Mouse (Mus musculus) intestine, embryonic 15.5 days (tissue): ENCODE results near the gene Camta2. TPM values are rescaled to one million over a fixed set of nuclear protein-coding genes. Genes with fewer than 3 reads are reported as not detected.
A peak's percentile ranks its signal among the peaks of the same experiment; 100 is the strongest.

Source experiments
- ATAC-seq: fragments of 200-750 bp; cut with Nextera tagmentation; 2 replicates; pipeline ENCODE4 v1.8.0; 2017; ENCODE audit warnings: moderate TSS enrichment, moderate library complexity
- H3K27ac ChIP-seq: fragments of 300-500 bp; sonication (generic); 2 replicates; pipeline ENCODE4 v1.5.1; 2015; ENCODE audit warnings: mild to moderate bottlenecking, inconsistent platforms
- H3K27me3 ChIP-seq: fragments of 300-500 bp; sonication (generic); replicated peaks from 2 replicates; pipeline ENCODE4 v1.6.1; 2015; ENCODE audit warnings: inconsistent platforms
- H3K36me3 ChIP-seq: fragments of 300-500 bp; sonication (generic); 2 replicates; pipeline ENCODE4 v1.6.1; 2015; ENCODE audit warnings: inconsistent platforms
- H3K4me1 ChIP-seq: fragments of 300-500 bp; sonication (generic); replicated peaks from 2 replicates; pipeline ENCODE4 v1.6.1; 2015; ENCODE audit warnings: inconsistent platforms
- H3K4me2 ChIP-seq: fragments of 300-500 bp; sonication (generic); replicated peaks from 2 replicates; pipeline ENCODE4 v1.6.1; 2015; ENCODE audit warnings: mild to moderate bottlenecking, inconsistent platforms
- H3K4me3 ChIP-seq: fragments of 300-500 bp; sonication (generic); replicated peaks from 2 replicates; pipeline ENCODE4 v1.5.1; 2015; ENCODE audit warnings: inconsistent platforms
- H3K9ac ChIP-seq: fragments of 300-500 bp; sonication (generic); 2 replicates; pipeline ENCODE4 v1.6.1; 2015; ENCODE audit warnings: inconsistent platforms
- H3K9me3 ChIP-seq: fragments of 300-500 bp; sonication (generic); 2 replicates; pipeline ENCODE4 v1.6.1; 2016; ENCODE audit warnings: inconsistent platforms
- whole genome bisulfite sequencing: fragments of 180-500 bp; shearing (Covaris S2); methylation state at CpG from one replicate; pipeline ENCODE4 v1.1.7; 2015; 5-methylcytosine and 5-hydroxymethylcytosine counted together
- polyA plus RNA-seq: library from polyadenylated mRNA; unstranded; fragments of >200 nt; fragmentation: Nextera tagmentation; extraction: Ambion mirVana; gene quantifications from 2 replicates; pipeline ENCODE4 v1.2.1, GENCODE M21; 2015

Gene Camta2
- polyA plus RNA-seq, 1 experiment from 2014 or later = 12.1 TPM

DNA sequence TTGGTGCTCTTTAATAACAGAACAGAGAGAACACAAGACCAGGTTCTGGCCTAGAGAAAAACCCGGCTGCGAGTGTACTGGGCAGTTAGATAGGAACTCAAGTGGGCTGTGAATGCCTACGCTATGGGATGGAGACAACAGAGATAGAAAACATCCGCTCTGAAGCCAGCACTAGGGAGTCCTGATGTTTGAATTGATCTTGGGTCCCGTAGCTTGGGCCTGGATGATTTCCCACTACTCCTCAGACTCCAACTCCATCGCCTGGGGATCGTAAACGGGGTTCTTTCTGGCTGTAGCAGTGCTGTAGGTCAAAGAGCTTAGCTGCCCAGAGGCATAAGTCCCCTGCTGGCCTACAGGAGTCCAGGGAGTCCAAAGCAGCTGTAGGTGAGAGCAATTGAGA is 467 bp upstream of the Camta2 start:
- no peaks in the 10 kb centered on the region for H3K9me3 ChIP-seq
- no peaks in the 10 kb centered on the region for H3K27me3 ChIP-seq
- peak overlapping the region; percentile 77 for H3K4me3 ChIP-seq
- 18% methylated on average over 8 of the region's 8 CpGs for WGBS
- peak overlapping the region; percentile 78 for H3K9ac ChIP-seq
- peaks cover 24% of the 10 kb centered on the region for H3K4me1 ChIP-seq
- H3K36me3 ChIP-seq = peaks cover 18% of the 10 kb centered on the region; the same call in 1 of the 2 replicates
- H3K4me2 ChIP-seq = peak overlapping the region; percentile 85
- no peak for ATAC-seq
- H3K27ac ChIP-seq = peak overlapping the region; percentile 92

DNA sequence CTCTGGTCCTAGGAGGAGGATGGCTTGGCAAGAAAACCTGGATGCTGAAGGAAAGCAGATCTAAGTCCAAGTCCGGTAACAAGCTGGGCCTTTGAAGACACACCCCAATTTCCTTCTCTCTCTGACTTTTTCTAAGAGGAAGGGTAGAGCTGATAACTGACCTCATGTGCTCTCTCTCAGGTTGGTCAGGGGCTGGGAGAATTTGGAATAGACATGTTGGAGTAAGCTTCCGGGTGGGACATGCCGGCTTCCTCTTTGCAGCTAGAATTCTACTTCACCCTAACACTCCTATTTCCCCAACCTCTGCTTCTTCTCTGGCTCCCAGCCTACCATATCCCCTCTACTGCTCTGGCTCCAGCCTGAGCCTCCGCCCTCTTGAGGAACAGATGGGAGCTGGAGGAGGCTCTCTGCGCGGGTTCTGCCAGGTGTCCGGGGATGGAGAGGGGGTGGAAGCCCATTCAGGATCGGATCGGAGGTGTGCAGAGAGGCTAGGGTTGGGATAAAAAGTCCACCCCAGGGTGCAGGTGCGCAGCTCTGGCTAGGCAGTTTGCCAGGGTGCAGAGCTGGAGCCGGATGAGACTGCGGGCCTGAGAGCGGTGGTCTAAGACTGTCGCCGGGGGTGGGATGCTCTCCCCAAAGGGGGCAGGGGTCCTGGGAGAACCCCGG is 871 bp downstream of the Camta2 start:
- under 1% methylated on average over 16 of the region's 16 CpGs for WGBS
- no peaks in the 10 kb centered on the region for H3K9me3 ChIP-seq
- ATAC-seq = peak; percentile 72
- H3K27me3 ChIP-seq = no peaks in the 10 kb centered on the region
- H3K27ac ChIP-seq = peak overlapping the region; percentile 92
- H3K36me3 ChIP-seq = peaks cover 23% of the 10 kb centered on the region; the same call in 1 of the 2 replicates
- H3K4me2 ChIP-seq = peak overlapping the region; percentile 85
- peaks cover 27% of the 10 kb centered on the region for H3K4me1 ChIP-seq
- peak overlapping the region; percentile 77 for H3K4me3 ChIP-seq
- peak overlapping the region; percentile 78 for H3K9ac ChIP-seq

- H3K9me3 ChIP-seq = no peaks in the 10 kb centered on the region
- no peak overlapping the region for H3K4me3 ChIP-seq
- 88% methylated on average over 5 of the region's 5 CpGs for WGBS
- no peak for ATAC-seq
- no peak overlapping the region for H3K27ac ChIP-seq
- H3K27me3 ChIP-seq = no peaks in the 10 kb centered on the region
- H3K36me3 ChIP-seq = peaks cover 31% of the 10 kb centered on the region; the same call in 1 of the 2 replicates
- H3K9ac ChIP-seq = no peak overlapping the region
- no peak overlapping the region for H3K4me2 ChIP-seq
- peaks cover 18% of the 10 kb centered on the region for H3K4me1 ChIP-seq
Measured at GRCm38 (mm10) chr11:70683640-70684039, 4.3 kb downstream of the Camta2 start.

- H3K4me1 ChIP-seq = peaks cover 14% of the 10 kb centered on the region
- H3K36me3 ChIP-seq = peaks cover 31% of the 10 kb centered on the region; the same call in 1 of the 2 replicates
- no peak overlapping the region for H3K9ac ChIP-seq
- no peaks in the 10 kb centered on the region for H3K9me3 ChIP-seq
- WGBS = 26% methylated on average over 11 of the region's 11 CpGs
- no peak overlapping the region for H3K27ac ChIP-seq
- H3K27me3 ChIP-seq = no peaks in the 10 kb centered on the region
- no peak overlapping the region for H3K4me3 ChIP-seq
- peak; percentile 35; the same call in 1 of the 2 replicates for ATAC-seq
- no peak overlapping the region for H3K4me2 ChIP-seq
Measured at GRCm38 (mm10) chr11:70681897-70682581, 5.9 kb downstream of the Camta2 start.

GRCm38 (mm10) chr11:70681170-70681569 is 6.7 kb downstream of the Camta2 start:
- peaks cover 31% of the 10 kb centered on the region; the same call in 1 of the 2 replicates for H3K36me3 ChIP-seq
- no peak overlapping the region for H3K9ac ChIP-seq
- no peak for ATAC-seq

GRCm38 (mm10) chr11:70679894-70680293 is 8.0 kb downstream of the Camta2 start:
- Histone ChIP-seq H3K4me3 (no peak overlapping the region), H3K36me3 (peaks cover 24% of the 10 kb centered on the region; the same call in 1 of the 2 replicates), H3K9me3 (no peaks in the 10 kb centered on the region), H3K4me2 (no peak overlapping the region), H3K4me1 (peaks cover 9% of the 10 kb centered on the region), H3K9ac (no peak overlapping the region), H3K27ac (no peak overlapping the region), H3K27me3 (no peaks in the 10 kb centered on the region)
- 87% methylated on average over 8 of the region's 8 CpGs for WGBS
- no peak for ATAC-seq

More at GRCm38 (mm10) chr11:70681170-70681569, 6.7 kb downstream of the Camta2 start:
- Histone ChIP-seq H3K9me3 (no peaks in the 10 kb centered on the region), H3K27ac (no peak overlapping the region), H3K4me1 (peaks cover 9% of the 10 kb centered on the region), H3K4me2 (no peak overlapping the region), H3K27me3 (no peaks in the 10 kb centered on the region), H3K4me3 (no peak overlapping the region)
- 58% methylated on average over 12 of the region's 12 CpGs for WGBS

DNA sequence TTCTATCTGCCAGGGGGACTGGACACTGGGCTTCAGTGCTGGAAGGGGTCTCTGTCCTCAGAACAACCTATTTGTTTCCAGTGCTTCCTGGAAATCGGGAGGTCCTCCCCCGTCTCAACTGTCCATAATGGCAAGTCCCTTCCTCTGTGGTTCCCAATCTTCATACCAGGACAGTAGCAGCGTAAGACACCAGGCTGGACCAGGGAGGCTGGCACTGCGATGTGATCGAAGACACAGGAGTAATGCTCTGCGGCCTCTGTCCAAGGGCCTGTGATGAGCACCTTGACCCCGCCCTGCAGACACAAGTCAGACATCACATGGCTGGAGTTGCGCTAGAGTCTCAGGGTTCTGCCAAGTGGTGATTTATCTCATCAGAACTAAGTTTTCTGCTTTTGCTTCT is 8.5 kb downstream of the Camta2 start:
- Histone ChIP-seq H3K36me3 (peaks cover 25% of the 10 kb centered on the region), H3K4me1 (peaks cover 9% of the 10 kb centered on the region), H3K9ac (no peak overlapping the region), H3K9me3 (no peaks in the 10 kb centered on the region), H3K4me3 (no peak overlapping the region), H3K27ac (no peak overlapping the region), H3K4me2 (no peak overlapping the region), H3K27me3 (no peaks in the 10 kb centered on the region)
- no peak for ATAC-seq
- 95% methylated on average over 8 of the region's 8 CpGs for WGBS

DNA sequence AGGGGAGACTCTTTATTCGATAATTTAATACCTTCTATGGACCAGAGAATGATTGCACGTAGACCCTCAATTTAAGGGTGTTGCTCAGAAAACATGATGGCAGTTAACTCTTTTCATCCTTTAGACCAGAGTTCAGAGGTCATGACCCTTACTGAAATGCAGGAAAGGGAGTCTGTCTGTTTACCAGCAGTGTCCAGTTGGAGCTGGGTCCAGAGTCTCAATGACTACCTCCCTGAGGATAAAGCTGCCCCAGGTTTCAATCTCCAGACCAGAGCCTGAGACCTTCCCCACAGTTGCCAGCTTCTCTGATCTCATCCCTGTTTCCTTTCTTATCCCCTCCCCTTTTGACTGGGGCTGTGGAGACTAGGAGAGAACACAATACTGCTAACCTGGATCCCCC is 9.3 kb downstream of the Camta2 start:
- H3K36me3 ChIP-seq = peaks cover 24% of the 10 kb centered on the region

GRCm38 (mm10) chr11:70678092-70678491 is 9.8 kb downstream of the Camta2 start:
- Histone ChIP-seq H3K4me1 (peaks cover 6% of the 10 kb centered on the region), H3K9ac (no peak overlapping the region)
- WGBS = 74% methylated on average over 9 of the region's 9 CpGs

More for the DNA sequence above, 9.3 kb downstream of the Camta2 start:
- Histone ChIP-seq H3K27me3 (no peaks in the 10 kb centered on the region), H3K4me3 (no peak overlapping the region), H3K4me2 (no peak overlapping the region), H3K4me1 (peaks cover 8% of the 10 kb centered on the region), H3K27ac (no peak overlapping the region), H3K9ac (no peak overlapping the region), H3K9me3 (no peaks in the 10 kb centered on the region)
- WGBS = 64% methylated on average over 2 of the region's 2 CpGs
- ATAC-seq = no peak

GRCm38 (mm10) chr11:70674501-70674900 is 13.4 kb downstream of the Camta2 start:
- no peak overlapping the region for H3K4me2 ChIP-seq
- H3K4me1 ChIP-seq = 0 out of 2 replicates have a peak, but pooled peaks cover 7% of the 10 kb centered on the region
- no peaks in the 10 kb centered on the region for H3K27me3 ChIP-seq
- ATAC-seq = no peak
- no peak overlapping the region for H3K4me3 ChIP-seq
- WGBS = 67% methylated on average over 11 of the region's 11 CpGs
- H3K27ac ChIP-seq = no peak overlapping the region
- H3K9ac ChIP-seq = no peak overlapping the region
- H3K9me3 ChIP-seq = no peaks in the 10 kb centered on the region
- H3K36me3 ChIP-seq = peaks cover 9% of the 10 kb centered on the region

More at GRCm38 (mm10) chr11:70678092-70678491, 9.8 kb downstream of the Camta2 start:
- H3K4me2 ChIP-seq = no peak overlapping the region
- no peak overlapping the region for H3K4me3 ChIP-seq
- no peaks in the 10 kb centered on the region for H3K27me3 ChIP-seq
- no peak for ATAC-seq
- peaks cover 20% of the 10 kb centered on the region for H3K36me3 ChIP-seq
- no peaks in the 10 kb centered on the region for H3K9me3 ChIP-seq
- H3K27ac ChIP-seq = no peak overlapping the region

DNA sequence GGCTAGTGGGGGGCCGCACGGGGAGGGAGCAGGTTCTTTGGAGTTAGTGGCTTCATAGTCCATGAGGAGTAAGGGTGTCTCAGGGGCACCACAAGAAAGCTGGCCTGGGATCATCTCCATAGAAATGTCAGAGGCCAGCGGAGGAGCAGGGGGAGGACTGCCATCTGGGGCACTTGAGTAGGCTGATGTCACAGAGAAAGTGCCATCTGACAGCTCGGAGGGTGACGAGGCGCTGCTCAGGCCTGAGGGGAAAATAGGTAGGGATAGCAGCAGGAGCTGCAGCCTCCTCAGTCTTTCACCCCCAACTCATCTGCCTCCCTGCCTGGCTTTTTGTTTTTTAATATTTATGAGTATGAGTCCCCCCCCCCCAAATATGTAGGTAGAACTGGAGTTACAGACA is 13.9 kb downstream of the Camta2 start:
- peaks cover 9% of the 10 kb centered on the region for H3K36me3 ChIP-seq
- no peak overlapping the region for H3K27ac ChIP-seq
- 89% methylated on average over 6 of the region's 6 CpGs for WGBS
- H3K9me3 ChIP-seq = no peaks in the 10 kb centered on the region
- no peak for ATAC-seq
- H3K4me1 ChIP-seq = 0 out of 2 replicates have a peak, but pooled peaks cover 7% of the 10 kb centered on the region
- H3K9ac ChIP-seq = no peak overlapping the region
- H3K27me3 ChIP-seq = no peaks in the 10 kb centered on the region
- H3K4me2 ChIP-seq = no peak overlapping the region
- H3K4me3 ChIP-seq = no peak overlapping the region

GRCm38 (mm10) chr11:70671333-70672047 is 16.4 kb downstream of the Camta2 start:
- Histone ChIP-seq H3K27ac (no peak overlapping the region), H3K4me2 (0 out of 2 replicates have a peak overlapping the region, but pooled peaks have one; percentile 80), H3K9ac (no peak overlapping the region), H3K27me3 (no peaks in the 10 kb centered on the region), H3K4me1 (peaks cover 17% of the 10 kb centered on the region), H3K9me3 (no peaks in the 10 kb centered on the region), H3K4me3 (no peak overlapping the region), H3K36me3 (peaks cover 9% of the 10 kb centered on the region)
- WGBS = 82% methylated on average over 16 of the region's 16 CpGs
- ATAC-seq = no peak
